Mouse (Mus musculus) T-cell, adult 66 days (primary cell): ENCODE measurements around the gene Tsen34. TPM values are rescaled to one million over a fixed set of nuclear protein-coding genes. Genes with fewer than 3 reads are reported as not detected.

Experiments used
- total RNA-seq, 2 experiments: library from RNA; stranded (reverse); gene quantifications; 3 replicates in 1 of 2; 4 replicates in 1 of 2; pipeline ENCODE4 v1.2.4; 2023

Tsen34 gene
- 10 to 100 TPM; 24.6 to 26.1 TPM for total RNA-seq

DNA sequence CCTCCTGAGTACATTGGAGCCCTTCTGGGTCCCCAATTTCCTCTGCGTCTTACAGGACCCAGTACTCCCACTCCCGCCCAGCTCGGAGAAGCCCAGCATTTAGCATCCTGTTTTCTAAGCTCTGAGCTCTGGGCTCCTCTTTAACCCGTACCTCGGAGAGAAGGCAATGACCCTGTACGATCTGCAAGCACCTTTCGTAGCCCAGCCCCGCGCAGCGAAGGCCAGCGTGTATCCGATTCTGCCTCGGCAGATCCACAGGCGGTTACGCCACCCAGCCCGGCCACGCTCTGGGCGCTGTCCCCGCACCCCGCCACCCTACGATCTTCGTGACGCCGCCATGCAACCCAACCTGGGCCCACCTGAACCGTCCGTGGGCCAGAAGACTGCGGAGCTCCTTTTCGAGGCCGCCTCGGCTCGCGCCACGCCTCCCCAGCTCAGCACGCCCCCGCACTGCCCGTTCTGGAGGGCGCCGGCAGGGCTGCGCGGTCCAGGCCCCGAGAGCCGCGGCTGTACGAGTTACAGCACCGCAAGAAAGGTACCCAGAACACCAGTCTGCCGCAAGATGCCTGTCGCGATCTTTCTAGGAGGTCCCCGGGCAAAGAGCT, at the start of gene Tsen34:
TSS of gene Tsen34 (plus strand) at position 482 of the 605 bp plus-strand sequence.

DNA sequence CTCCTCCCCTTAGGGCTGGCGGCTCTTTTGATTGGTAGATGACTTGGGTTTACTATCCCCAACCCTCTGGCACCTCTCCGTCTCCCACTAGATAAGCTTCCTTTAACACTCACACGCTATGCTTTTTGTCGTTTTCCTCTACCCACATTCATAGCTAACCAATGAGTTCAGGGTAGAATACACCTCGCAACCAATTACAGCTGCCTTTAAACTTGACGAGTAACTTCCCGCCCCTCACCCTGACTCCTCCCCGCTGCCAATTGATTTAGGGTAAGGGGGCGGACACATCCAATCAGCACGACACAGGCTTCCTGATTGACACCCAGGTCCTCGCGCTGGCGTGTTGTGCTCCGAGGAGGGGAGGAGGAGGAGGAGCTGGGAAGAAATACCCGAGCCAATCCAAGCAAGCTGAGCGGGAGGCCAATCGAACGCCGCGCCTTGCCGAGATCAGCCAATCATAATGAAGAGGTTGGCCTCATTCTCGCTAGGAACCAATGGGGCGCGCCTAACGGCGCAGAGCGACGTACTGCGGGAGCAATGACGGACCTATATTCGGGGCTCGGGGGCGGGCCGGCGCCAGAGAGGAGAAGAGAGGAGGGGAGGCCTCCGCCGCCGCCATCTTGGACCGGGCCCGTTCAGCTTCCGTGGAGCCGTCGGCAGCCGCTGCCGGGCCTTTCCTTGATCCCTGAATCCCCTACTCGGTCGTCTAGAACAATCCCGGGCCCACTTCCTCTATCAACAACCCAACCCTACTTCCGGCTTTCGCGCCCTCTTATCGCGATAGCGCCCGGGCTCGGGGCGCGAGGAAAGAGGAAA, 47.8 kb upstream of the Tsen34 start, which contains the start of gene Cnot3:
TSS of gene Cnot3 (plus strand) at position 597 of the 816 bp plus-strand sequence.

DNA sequence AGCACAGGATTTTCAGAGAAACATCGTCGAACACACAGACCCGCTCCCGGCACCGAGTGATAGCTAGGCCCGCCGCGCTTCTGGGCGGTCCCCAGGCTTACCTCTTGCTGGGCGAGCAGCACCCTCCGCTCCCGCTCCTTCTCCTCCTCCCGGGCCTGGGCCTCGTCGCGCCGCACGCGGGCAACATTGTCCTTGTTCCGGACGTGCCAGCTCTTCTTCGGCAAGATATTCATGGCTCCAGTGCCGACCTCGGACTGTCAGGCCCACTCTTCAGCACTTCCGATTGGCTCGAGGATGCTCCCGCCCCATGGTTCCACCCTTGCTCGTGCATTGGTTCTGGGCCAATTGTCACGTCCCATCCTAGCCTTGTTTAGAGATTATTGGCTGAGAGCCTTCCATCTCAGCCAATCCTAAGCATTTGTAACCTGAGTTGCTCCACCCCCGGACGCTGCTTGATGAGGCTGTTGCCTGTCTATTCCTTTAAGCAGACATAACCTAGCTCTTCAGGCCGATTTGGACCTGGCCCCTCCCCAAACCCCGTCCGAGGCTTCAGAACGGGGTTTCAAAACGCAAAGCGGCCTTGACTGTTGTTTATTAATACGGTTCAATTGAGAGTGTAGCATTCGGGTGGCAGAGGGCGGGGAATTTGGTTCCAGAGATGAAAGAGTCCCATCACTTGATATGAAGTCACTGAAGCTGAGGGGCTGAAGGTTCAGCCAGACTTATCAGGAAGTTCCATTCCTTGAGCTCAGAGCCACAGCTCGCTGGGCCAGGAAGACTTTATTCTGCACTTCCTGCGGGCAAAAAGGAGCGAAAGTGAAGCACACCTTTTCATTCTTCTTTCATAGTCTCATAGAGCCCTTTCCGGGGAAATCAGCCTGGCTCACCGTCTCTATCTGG, 27.2 kb upstream of the Tsen34 start, which contains the start of gene Leng1:
TSS of gene Leng1 (minus strand) at position 626 of the 900 bp plus-strand sequence.

DNA sequence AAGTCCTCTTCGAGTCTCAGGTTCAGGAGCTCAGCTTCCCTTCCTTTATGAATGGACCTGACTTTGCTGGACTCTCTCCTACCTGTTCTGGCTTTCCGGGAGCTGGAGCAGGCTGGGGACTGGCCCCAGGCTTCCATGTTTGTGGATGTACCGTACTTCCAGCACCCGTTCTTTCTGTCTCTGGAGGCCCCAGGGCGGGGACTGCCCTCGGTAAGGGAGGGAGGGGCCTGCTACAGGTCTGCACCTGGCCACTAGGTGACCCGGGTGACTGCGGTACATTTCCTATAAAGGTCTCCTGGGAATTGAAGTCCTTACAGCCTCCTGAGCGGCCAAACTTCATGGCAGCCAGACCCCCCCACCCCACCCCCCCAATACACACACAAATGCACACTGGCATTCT, 15.3 kb upstream of the Tsen34 start, which contains the start of gene Tmc4:
TSS of gene Tmc4 (minus strand) at position 212 of the 400 bp plus-strand sequence.

DNA sequence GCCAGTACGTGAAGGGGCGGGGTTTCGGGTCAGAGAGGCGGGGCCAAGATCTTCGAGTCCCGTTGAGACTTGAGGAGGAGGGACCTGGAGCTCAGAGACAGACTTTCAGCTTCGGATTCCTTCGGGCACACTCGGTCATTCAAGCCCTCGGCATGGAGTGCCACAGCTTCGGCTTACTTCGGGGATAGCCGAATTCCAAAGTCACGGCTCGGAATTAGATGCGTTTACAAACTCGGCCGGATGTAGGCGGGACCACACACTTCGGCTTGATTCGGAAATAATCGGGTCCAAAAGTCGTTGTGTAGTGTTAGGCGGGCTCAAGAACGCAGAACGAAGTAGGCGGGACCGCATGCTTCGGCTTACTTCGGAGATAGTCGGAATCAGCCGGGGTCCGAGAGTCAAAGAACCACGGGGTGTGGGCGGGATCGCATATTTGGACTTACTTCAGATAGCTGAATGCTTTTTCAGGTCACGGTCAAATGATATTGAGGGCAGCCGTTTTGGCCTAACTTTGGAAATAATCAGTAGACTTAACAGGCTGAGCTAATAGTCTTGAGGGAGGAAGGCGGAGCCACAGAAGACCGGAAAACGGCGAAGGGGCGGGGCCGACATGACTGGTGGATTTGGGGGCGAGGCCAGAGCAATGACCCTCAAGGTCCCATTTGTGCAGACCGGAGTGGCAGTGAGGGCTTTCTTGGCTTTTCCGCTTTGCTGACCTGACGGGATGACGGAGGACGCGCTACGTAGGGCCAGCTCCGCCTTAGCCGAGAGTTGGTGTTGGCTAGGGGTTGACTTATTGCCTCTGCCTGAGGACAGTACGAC, 535 bp downstream of the Tsen34 start, which contains the start of gene Mboat7:
TSS of gene Mboat7 (minus strand) at position 537 of the 822 bp plus-strand sequence.

DNA sequence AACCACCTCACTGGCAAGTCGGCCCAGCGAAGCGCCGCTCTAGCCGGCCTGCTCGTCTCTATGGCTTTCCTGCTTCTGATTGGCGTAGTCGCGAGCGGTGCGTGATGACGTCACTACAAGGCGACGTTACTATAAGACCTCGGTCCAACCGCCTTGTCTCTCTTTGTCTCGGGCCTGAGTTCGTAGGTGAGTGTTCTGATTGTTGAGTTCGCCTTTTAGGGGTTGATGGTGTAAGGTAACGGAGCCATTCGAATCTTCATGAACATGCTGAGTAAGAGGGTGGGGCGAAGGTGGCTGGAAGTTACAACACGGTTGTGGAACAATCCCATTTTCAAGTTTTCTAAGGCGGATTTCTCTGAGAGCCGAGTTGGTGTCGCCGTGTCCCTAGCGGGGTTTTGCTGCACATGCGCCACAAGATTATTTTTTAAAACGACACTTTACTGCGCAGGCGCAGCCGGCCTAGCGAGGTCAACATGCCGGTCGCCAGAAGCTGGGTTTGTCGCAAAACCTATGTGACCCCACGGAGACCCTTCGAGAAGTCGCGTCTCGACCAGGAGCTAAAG, 11.3 kb downstream of the Tsen34 start, which contains the start of gene Rps9:
TSS of gene Rps9 (plus strand) at position 115 of the 563 bp plus-strand sequence.

DNA sequence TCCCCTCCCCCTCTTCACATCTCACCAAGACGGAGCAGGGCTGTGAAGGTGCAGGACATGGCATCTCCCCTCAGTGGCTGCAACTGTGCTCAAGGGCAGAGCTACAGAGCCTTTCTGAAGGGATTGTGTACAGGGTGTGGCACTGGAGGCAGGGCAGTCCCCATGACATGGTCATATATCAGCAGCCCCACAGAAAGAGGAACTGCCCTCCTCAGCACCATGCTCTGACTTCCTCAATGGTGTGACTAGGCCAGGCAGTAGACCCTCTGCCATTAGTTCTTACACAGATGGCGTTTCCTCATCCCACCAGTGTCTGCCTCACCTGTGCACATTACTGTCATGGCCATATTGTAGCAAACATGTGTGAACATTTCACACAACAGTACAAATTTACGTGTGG, 27.6 kb downstream of the Tsen34 start, which contains the start of gene Pirb:
TSS of gene Pirb (minus strand) at position 124 of the 400 bp plus-strand sequence.

Other genes with a start within 250 kb of the Tsen34 start
- gene Tarm1, start 190.2 kb upstream of the Tsen34 start, total RNA-seq = not detected
- gene Oscar, start 76.7 kb upstream of the Tsen34 start, total RNA-seq = not detected
- gene Ndufa3, start 75.5 kb upstream of the Tsen34 start, total RNA-seq = 100 to 1,000 TPM; 346 to 367 TPM
- gene Tfpt, start 62.9 kb upstream of the Tsen34 start, total RNA-seq = 10 to 100 TPM; 18.8 to 22.4 TPM
- gene Prpf31, start 62.9 kb upstream of the Tsen34 start, total RNA-seq = 10 to 100 TPM; 64.3 to 67.5 TPM
- 100 to 1,000 TPM; 114 to 141 TPM for gene Cnot3, start 47.6 kb upstream of the Tsen34 start, total RNA-seq
- 10 to 100 TPM; 14.1 to 14.5 TPM for gene Leng1, start 27.0 kb upstream of the Tsen34 start, total RNA-seq
- gene Tmc4, start 15.3 kb upstream of the Tsen34 start, total RNA-seq = 10 to 100 TPM; 10.7 to 11.3 TPM
- 10 to 100 TPM; 58.2 to 69.3 TPM for gene Mboat7, start 660 bp downstream of the Tsen34 start, total RNA-seq
- gene Rps9, start 11.1 kb downstream of the Tsen34 start, total RNA-seq = 1,000 to 10,000 TPM; 2,583 to 2,648 TPM
- under 1 TPM; 0.68 to 0.93 TPM for gene Pirb, start 27.5 kb downstream of the Tsen34 start, total RNA-seq
- under 1 TPM; 0.44 to 0.50 TPM for gene Gm15448, start 132.8 kb downstream of the Tsen34 start, total RNA-seq
- 1 to 10 TPM in 1 of 2 experiments, under 1 TPM in 1; 0.47 to 1.3 TPM for gene Pira2, start 152.2 kb downstream of the Tsen34 start, total RNA-seq
- gene Gm14548, start 205.3 kb downstream of the Tsen34 start, total RNA-seq = under 1 TPM in 1 of 2 experiments, not detected in 1; 0.58 TPM
- 1 to 10 TPM in 1 of 2 experiments, not detected in 1; 1.1 TPM for gene Lilra6, start 222.6 kb downstream of the Tsen34 start, total RNA-seq